Mouse (Mus musculus) C2C12 (cell line): ENCODE results near the gene Phrf1.

Source experiments
- CEBPB ChIP-seq: IDR thresholded peaks from one replicate; pipeline ENCODE4 v1.6.1; 2011; ENCODE audit warnings: low read depth, mild to moderate bottlenecking, control low read depth, moderate library complexity
- CTCF ChIP-seq: IDR thresholded peaks from one replicate; pipeline ENCODE4 v1.5.1; 2011; ENCODE audit not compliant: control insufficient read depth, insufficient read depth, insufficient read length
- FOSL1 ChIP-seq: IDR thresholded peaks from one replicate; pipeline ENCODE4 v1.8.0; 2011; ENCODE audit warnings: mild to moderate bottlenecking, low read length; ENCODE audit not compliant: poor library complexity, insufficient read depth, severe bottlenecking
- MAX ChIP-seq: IDR thresholded peaks from one replicate; pipeline ENCODE4 v1.6.1; 2011; ENCODE audit warnings: mild to moderate bottlenecking, control low read depth
- MYOD1 ChIP-seq: IDR thresholded peaks from one replicate; pipeline ENCODE4 v1.6.1; 2011; ENCODE audit warnings: low read depth; ENCODE audit not compliant: control insufficient read depth, insufficient read length
- MYOG ChIP-seq: IDR thresholded peaks from one replicate; pipeline ENCODE4 v1.6.1; 2011; ENCODE audit not compliant: control insufficient read depth, insufficient read length; ENCODE audit errors: extremely low read depth
- USF1 ChIP-seq: IDR thresholded peaks from one replicate; pipeline ENCODE4 v1.6.1; 2011; ENCODE audit warnings: low read depth, mild to moderate bottlenecking, control low read depth, moderate library complexity

DNA sequence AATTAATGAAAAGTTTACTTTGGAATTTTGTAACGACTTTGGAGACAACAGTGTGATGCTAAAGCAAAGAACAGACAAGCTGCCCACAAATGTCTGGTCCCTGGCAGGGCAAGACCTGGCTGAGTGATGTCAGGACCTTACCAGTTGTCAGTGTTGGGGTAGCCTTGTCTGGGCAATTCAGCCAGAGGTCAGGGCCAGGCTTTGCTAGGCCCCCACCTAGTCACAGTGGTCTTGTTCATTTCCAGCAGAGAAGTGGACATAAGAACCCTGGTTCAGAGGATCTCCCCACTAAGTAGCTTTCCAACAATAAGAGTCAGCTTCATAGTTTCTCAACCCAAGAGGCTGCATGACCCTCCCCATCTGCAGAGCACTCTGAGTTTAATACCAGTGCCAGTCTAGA is 8.2 kb upstream of the Phrf1 start:
- no peak for TF ChIP-seq CTCF
- TF ChIP-seq MYOG, result no peak
- TF ChIP-seq MYOD1, result no peak
- TF ChIP-seq USF1, result no peak
- no peak for TF ChIP-seq MAX
- TF ChIP-seq FOSL1, result no peak
- TF ChIP-seq CEBPB, result no peak
